Mouse (Mus musculus) sigmoid colon, adult 10 weeks (tissue): ENCODE results near the gene Sema5b. TPM values are rescaled to one million over a fixed set of nuclear protein-coding genes. Genes with fewer than 3 reads are reported as not detected.

Experiments used
- polyA plus RNA-seq: library from polyadenylated mRNA; stranded (reverse); fragments of 350-450 nt; fragmentation: Illumina TruSeq; extraction: RNeasy Lipid Tissue Mini Kit (QIAGEN cat#74804); gene quantifications from one replicate; pipeline ENCODE4 v1.2.3, GENCODE M21; 2014; ENCODE audit warnings: low read depth, low replicate concordance

Gene Sema5b
- not detected for polyA plus RNA-seq

DNA sequence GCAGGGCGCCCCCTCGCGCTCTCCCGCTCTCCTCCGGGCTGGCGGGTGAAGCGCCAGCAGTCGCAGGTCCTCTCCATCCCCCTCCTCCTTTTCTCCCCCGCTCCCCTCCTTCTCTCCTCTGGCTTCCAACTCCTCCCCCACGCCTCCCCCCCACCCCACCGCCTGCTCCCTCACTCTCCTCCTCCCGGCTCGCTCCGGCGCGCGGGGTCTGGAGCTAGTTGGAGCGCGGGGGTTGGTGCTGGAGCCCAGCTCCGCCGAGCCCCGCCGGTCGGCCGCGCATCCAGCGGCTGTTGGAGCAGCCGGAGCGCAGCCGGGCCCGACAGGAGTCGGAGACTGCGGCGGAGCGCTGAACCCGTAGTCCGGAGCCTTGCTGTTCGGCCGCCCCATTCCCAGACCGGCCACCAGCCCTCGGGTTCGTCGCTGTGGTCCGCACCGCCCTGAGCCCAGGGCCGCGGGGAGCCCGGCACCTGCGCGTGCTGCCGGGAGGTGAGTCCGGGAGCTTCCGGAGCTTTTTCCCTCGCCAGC lies at the start of gene Sema5b:
Sema5b (plus strand) TSS at position 29 of the 525 bp plus-strand sequence.

Other genes with a start within 250 kb of the Sema5b start
- gene Sec22a, start 177.2 kb upstream of the Sema5b start, polyA plus RNA-seq = 69.7 TPM
- gene Pdia5, start 50.3 kb upstream of the Sema5b start, polyA plus RNA-seq = 6.3 TPM
- gene Dirc2, start 228.2 kb downstream of the Sema5b start, polyA plus RNA-seq = 29.0 TPM
- gene Hspbap1, start 229.2 kb downstream of the Sema5b start, polyA plus RNA-seq = 4.2 TPM